Mouse (Mus musculus): Measurements from ENCODE around the gene Pjvk. TPM values are rescaled to one million over a fixed set of nuclear protein-coding genes. Genes with fewer than 3 reads are reported as not detected.
A peak's percentile ranks its signal among the peaks of the same experiment; 100 is the strongest.

Pjvk gene
- 1.2 and 1.9 TPM in 2 replicates for polyA plus RNA-seq (2014; fragmentation: Nextera tagmentation; extraction: Ambion mirVana)

- Histone ChIP-seq H3K4me1 (ENCODE audit: control insufficient read depth, insufficient read depth, low read length) (peaks cover 13% of the 10 kb centered on the region), H3K4me3 (ENCODE audit: low read length) (peak within 1 kb of the TSS; percentile 68), H3K27me3 (ENCODE audit: control insufficient read depth, insufficient read depth, low read length) (no peaks in the 10 kb centered on the region), H3K36me3 (ENCODE audit: control insufficient read depth, insufficient read depth, low read length) (peaks cover 6% of the 10 kb centered on the region; the same call in 1 of the 2 replicates), H3K9ac (ENCODE audit: low read depth, low read length) (peak within 1 kb of the TSS; percentile 77), H3K4me2 (replicated peaks; ENCODE audit: low read depth, low read length) (peak within 1 kb of the TSS; percentile 60), H3K27ac (ENCODE audit: low read depth, low read length) (peak within 1 kb of the TSS; percentile 84), H3K9me3 (ENCODE audit: control insufficient read depth, low read length) (no peaks in the 10 kb centered on the region)
- ATAC-seq (ENCODE audit: low FRiP score, low TSS enrichment): peak; percentile 99
- WGBS: under 1% methylated on average over 32 of the region's 42 CpGs
Observed at GRCm38 (mm10) chr2:76647883-76648570, at the start of gene Pjvk, which contains the start of gene Prkra. Gene Pjvk (plus strand): TSS chr2:76648476. Gene Prkra (minus strand): TSS chr2:76648015.

GRCm38 (mm10) chr2:76599214-76599613, 49.1 kb upstream of the Pjvk start:
- Histone ChIP-seq H3K27me3 (ENCODE audit: control insufficient read depth, insufficient read depth, low read length) (no peaks in the 10 kb centered on the region), H3K4me3 (ENCODE audit: low read length) (no peak overlapping the region), H3K36me3 (ENCODE audit: control insufficient read depth, insufficient read depth, low read length) (no peaks in the 10 kb centered on the region), H3K27ac (ENCODE audit: low read depth, low read length) (no peak overlapping the region), H3K9ac (ENCODE audit: low read depth, low read length) (no peak overlapping the region), H3K4me2 (replicated peaks; ENCODE audit: low read depth, low read length) (no peak overlapping the region), H3K4me1 (ENCODE audit: control insufficient read depth, insufficient read depth, low read length) (no peaks in the 10 kb centered on the region), H3K9me3 (ENCODE audit: control insufficient read depth, low read length) (no peaks in the 10 kb centered on the region)
- ATAC-seq (ENCODE audit: low FRiP score, low TSS enrichment): no peak
- WGBS: 81% methylated on average over 5 of the region's 5 CpGs

- Histone ChIP-seq H3K4me2 (replicated peaks; ENCODE audit: low read depth, low read length) (no peak overlapping the region), H3K9me3 (ENCODE audit: control insufficient read depth, low read length) (no peaks in the 10 kb centered on the region), H3K4me3 (ENCODE audit: low read length) (no peak overlapping the region), H3K36me3 (ENCODE audit: control insufficient read depth, insufficient read depth, low read length) (no peaks in the 10 kb centered on the region), H3K27me3 (ENCODE audit: control insufficient read depth, insufficient read depth, low read length) (no peaks in the 10 kb centered on the region), H3K27ac (ENCODE audit: low read depth, low read length) (no peak overlapping the region), H3K9ac (ENCODE audit: low read depth, low read length) (no peak overlapping the region), H3K4me1 (ENCODE audit: control insufficient read depth, insufficient read depth, low read length) (no peaks in the 10 kb centered on the region)
- no peak for ATAC-seq (ENCODE audit: low FRiP score, low TSS enrichment)
- 92% methylated on average over 1 of the region's 1 CpGs for WGBS
Observed at GRCm38 (mm10) chr2:76602256-76602655, 46.0 kb upstream of the Pjvk start.

- Histone ChIP-seq H3K9me3 (ENCODE audit: control insufficient read depth, low read length) (no peaks in the 10 kb centered on the region), H3K9ac (ENCODE audit: low read depth, low read length) (no peak overlapping the region), H3K27me3 (ENCODE audit: control insufficient read depth, insufficient read depth, low read length) (no peaks in the 10 kb centered on the region), H3K4me3 (ENCODE audit: low read length) (no peak overlapping the region), H3K4me1 (ENCODE audit: control insufficient read depth, insufficient read depth, low read length) (no peaks in the 10 kb centered on the region), H3K36me3 (ENCODE audit: control insufficient read depth, insufficient read depth, low read length) (no peaks in the 10 kb centered on the region), H3K27ac (ENCODE audit: low read depth, low read length) (no peak overlapping the region), H3K4me2 (replicated peaks; ENCODE audit: low read depth, low read length) (no peak overlapping the region)
- no peak for ATAC-seq (ENCODE audit: low FRiP score, low TSS enrichment)
- WGBS: 89% methylated on average over 3 of the region's 3 CpGs
Observed at GRCm38 (mm10) chr2:76606704-76607103, 41.6 kb upstream of the Pjvk start.

DNA sequence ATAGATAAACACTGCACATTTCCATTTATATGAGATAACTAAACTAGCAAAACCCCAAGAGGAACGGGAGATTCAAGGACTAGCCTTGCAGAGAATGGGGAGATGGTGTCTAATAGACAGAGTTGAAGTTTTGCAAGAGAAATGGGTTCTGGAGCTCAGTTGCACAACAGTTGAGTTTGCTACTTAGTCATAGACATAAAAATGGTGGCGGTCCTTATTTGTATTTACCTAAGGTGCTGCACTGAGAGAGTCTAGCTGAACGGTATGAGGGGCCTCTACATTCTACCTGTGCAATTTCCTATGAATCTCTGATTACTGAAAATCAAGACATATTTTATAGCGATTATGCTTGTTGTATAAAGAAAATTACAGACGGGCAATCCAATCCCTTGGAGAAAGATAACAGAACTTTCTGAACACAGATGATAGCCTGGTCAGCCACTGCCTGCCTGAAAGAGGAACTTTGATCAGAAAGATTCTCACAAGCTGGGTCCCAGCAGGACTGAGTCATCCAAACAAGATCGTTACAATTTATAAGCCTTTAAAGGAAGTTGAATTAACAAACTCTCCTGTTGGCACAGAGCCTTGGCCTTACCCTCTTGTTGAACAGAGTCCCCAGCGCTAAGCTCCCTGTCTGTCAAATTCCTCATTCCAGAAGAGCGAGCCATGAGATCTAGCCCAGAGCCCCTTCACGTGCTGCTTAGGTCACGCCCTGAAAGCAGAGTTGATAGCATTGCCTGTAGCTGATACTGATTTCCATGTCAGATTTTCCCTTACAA, 37.8 kb upstream of the Pjvk start:
- Histone ChIP-seq H3K36me3 (ENCODE audit: control insufficient read depth, insufficient read depth, low read length) (no peaks in the 10 kb centered on the region), H3K9ac (ENCODE audit: low read depth, low read length) (no peak overlapping the region), H3K9me3 (ENCODE audit: control insufficient read depth, low read length) (no peaks in the 10 kb centered on the region), H3K4me1 (ENCODE audit: control insufficient read depth, insufficient read depth, low read length) (no peaks in the 10 kb centered on the region), H3K27ac (ENCODE audit: low read depth, low read length) (no peak overlapping the region), H3K27me3 (ENCODE audit: control insufficient read depth, insufficient read depth, low read length) (no peaks in the 10 kb centered on the region), H3K4me2 (replicated peaks; ENCODE audit: low read depth, low read length) (no peak overlapping the region), H3K4me3 (ENCODE audit: low read length) (no peak overlapping the region)
- 80% methylated on average over 10 of the region's 10 CpGs for WGBS
- no peak for ATAC-seq (ENCODE audit: low FRiP score, low TSS enrichment)

DNA sequence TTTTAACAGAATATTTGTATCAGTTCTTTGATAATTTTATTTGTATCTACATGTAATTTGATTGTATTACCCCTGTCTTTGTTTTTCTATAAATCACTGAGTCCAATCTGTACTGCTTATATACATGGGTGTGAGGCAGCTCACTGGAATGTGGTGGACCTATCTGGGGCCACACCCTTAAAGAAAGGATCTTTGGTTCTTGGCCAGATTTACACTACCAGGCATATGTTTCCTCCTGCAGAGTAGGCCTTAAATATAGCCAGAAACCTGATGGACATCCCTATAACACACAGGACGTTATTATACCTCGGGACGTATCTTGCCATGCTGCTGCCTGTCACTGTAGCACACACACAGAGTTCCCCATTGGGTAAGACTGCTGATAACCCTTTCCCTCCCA, 36.3 kb upstream of the Pjvk start:
- Histone ChIP-seq H3K36me3 (ENCODE audit: control insufficient read depth, insufficient read depth, low read length) (no peaks in the 10 kb centered on the region), H3K27me3 (ENCODE audit: control insufficient read depth, insufficient read depth, low read length) (no peaks in the 10 kb centered on the region), H3K9ac (ENCODE audit: low read depth, low read length) (no peak overlapping the region), H3K4me1 (ENCODE audit: control insufficient read depth, insufficient read depth, low read length) (no peaks in the 10 kb centered on the region), H3K4me2 (replicated peaks; ENCODE audit: low read depth, low read length) (no peak overlapping the region), H3K9me3 (ENCODE audit: control insufficient read depth, low read length) (no peaks in the 10 kb centered on the region), H3K4me3 (ENCODE audit: low read length) (no peak overlapping the region), H3K27ac (ENCODE audit: low read depth, low read length) (no peak overlapping the region)
- 76% methylated on average over 3 of the region's 3 CpGs for WGBS
- ATAC-seq (ENCODE audit: low FRiP score, low TSS enrichment): no peak

DNA sequence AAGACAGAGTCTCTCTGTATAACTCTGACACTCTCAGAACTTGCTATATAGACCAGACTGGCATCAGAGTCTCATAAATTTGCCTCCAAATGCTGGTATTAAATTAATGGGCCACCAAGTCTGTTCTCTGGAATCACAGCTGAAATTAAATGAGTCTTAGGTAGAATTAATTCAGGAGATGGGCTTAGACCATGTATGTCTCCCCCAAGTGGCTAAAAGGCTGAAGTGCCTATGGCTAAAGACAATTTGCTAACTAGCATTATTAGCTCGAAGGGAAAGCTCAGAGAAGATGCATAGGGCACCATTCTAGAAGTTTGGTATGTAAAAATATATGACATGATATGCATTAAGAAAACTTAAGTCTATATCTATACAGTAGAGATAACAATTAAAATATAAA, 30.2 kb upstream of the Pjvk start:
- no peaks in the 10 kb centered on the region for H3K9me3 ChIP-seq (ENCODE audit: control insufficient read depth, low read length)

GRCm38 (mm10) chr2:76620188-76620587, 28.1 kb upstream of the Pjvk start:
- Histone ChIP-seq H3K9me3 (ENCODE audit: control insufficient read depth, low read length) (peaks cover 4% of the 10 kb centered on the region; the same call in 1 of the 2 replicates), H3K36me3 (ENCODE audit: control insufficient read depth, insufficient read depth, low read length) (peaks cover 14% of the 10 kb centered on the region; the same call in 1 of the 2 replicates), H3K4me3 (ENCODE audit: low read length) (no peak overlapping the region), H3K27me3 (ENCODE audit: control insufficient read depth, insufficient read depth, low read length) (no peaks in the 10 kb centered on the region), H3K4me2 (replicated peaks; ENCODE audit: low read depth, low read length) (no peak overlapping the region), H3K27ac (ENCODE audit: low read depth, low read length) (no peak overlapping the region), H3K4me1 (ENCODE audit: control insufficient read depth, insufficient read depth, low read length) (no peaks in the 10 kb centered on the region), H3K9ac (ENCODE audit: low read depth, low read length) (no peak overlapping the region)
- ATAC-seq (ENCODE audit: low FRiP score, low TSS enrichment): no peak
- WGBS: 54% methylated on average over 5 of the region's 5 CpGs

More for the DNA sequence above, 30.2 kb upstream of the Pjvk start:
- no peak for ATAC-seq (ENCODE audit: low FRiP score, low TSS enrichment)
- H3K4me2 ChIP-seq (replicated peaks; ENCODE audit: low read depth, low read length): no peak overlapping the region
- whole genome bisulfite sequencing: 28% methylated on average over 1 of the region's 1 CpGs
- H3K9ac ChIP-seq (ENCODE audit: low read depth, low read length): no peak overlapping the region
- no peak overlapping the region for H3K4me3 ChIP-seq (ENCODE audit: low read length)
- no peaks in the 10 kb centered on the region for H3K27me3 ChIP-seq (ENCODE audit: control insufficient read depth, insufficient read depth, low read length)
- no peaks in the 10 kb centered on the region for H3K4me1 ChIP-seq (ENCODE audit: control insufficient read depth, insufficient read depth, low read length)
- peaks cover 4% of the 10 kb centered on the region; the same call in 1 of the 2 replicates for H3K36me3 ChIP-seq (ENCODE audit: control insufficient read depth, insufficient read depth, low read length)
- H3K27ac ChIP-seq (ENCODE audit: low read depth, low read length): no peak overlapping the region

GRCm38 (mm10) chr2:76621724-76622123, 26.6 kb upstream of the Pjvk start:
- H3K27me3 ChIP-seq (ENCODE audit: control insufficient read depth, insufficient read depth, low read length): no peaks in the 10 kb centered on the region
- H3K9me3 ChIP-seq (ENCODE audit: control insufficient read depth, low read length): peaks cover 11% of the 10 kb centered on the region
- no peak overlapping the region for H3K9ac ChIP-seq (ENCODE audit: low read depth, low read length)
- 0 out of 2 replicates have a peak, but pooled peaks have one; percentile 43 for ATAC-seq (ENCODE audit: low FRiP score, low TSS enrichment)
- H3K36me3 ChIP-seq (ENCODE audit: control insufficient read depth, insufficient read depth, low read length): peaks cover 21% of the 10 kb centered on the region; the same call in 1 of the 2 replicates
- H3K4me2 ChIP-seq (replicated peaks; ENCODE audit: low read depth, low read length): no peak overlapping the region
- H3K4me1 ChIP-seq (ENCODE audit: control insufficient read depth, insufficient read depth, low read length): no peaks in the 10 kb centered on the region
- H3K27ac ChIP-seq (ENCODE audit: low read depth, low read length): no peak overlapping the region
- no peak overlapping the region for H3K4me3 ChIP-seq (ENCODE audit: low read length)
- WGBS: 7% methylated on average over 1 of the region's 1 CpGs

All from kidney, embryonic 14.5 days (tissue).